Mouse (Mus musculus): ENCODE results near the gene Wwox. TPM values are rescaled to one million over a fixed set of nuclear protein-coding genes. Genes with fewer than 3 reads are reported as not detected.

The Wwox gene
- polyA plus RNA-seq, 1 experiment from 2014 or later = 10.6 TPM

DNA sequence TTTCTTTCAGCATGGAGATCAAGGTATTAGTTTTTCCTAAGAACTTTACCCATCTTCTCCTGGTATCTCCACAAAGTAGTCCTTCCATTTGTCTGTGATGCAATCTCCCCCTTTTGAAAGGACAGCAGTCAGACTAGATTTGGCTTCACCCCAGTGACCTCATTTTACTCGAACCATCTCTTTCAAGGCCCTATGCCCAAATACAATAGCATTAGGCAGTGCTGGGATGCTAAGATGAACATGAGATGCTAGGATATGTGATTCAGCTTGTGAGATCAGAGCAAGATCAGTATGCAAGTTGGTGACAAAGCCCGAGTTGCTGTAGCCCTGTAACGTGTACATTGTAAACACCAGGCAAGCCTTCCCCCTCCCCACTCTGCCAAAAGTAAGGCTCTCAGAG is 426.5 kb downstream of the Wwox start:
- Histone ChIP-seq H3K36me3 (no peaks in the 10 kb centered on the region), H3K27ac (replicated peaks) (peak overlapping the region; percentile 63), H3K4me3 (no peak overlapping the region), H3K4me1 (peaks cover 11% of the 10 kb centered on the region), H3K27me3 (ENCODE audit: low read depth, poor library complexity, severe bottlenecking) (no peaks in the 10 kb centered on the region), H3K9me3 (replicated peaks) (peaks cover 8% of the 10 kb centered on the region; the same call in 1 of the 2 replicates)
- 20% methylated on average over 3 of the region's 3 CpGs for WGBS
- no peak for DNase-seq (ENCODE audit: low spot score)

DNA sequence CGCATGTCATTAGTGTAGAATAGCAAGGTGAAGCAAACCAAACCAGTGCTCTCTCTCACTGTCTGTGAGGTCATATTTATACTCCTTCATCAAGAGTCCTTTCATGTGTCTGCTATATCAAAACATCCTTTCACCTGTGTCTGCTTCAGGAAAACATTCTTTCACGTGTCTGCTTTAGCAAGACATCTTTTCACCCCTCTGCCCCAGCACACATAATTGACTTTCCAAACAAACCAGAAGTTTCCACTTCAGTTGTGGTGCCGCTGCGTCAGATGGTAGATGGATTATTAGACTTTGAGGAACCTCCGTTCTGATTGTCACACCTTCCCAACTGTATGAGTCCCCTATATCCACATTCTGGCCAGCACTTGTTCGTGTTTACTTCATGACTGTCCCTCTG is 429.9 kb downstream of the Wwox start:
- no peak for DNase-seq (ENCODE audit: low spot score)
- Histone ChIP-seq H3K4me1 (peaks cover 11% of the 10 kb centered on the region), H3K9me3 (replicated peaks) (peaks cover 8% of the 10 kb centered on the region; the same call in 1 of the 2 replicates), H3K27me3 (ENCODE audit: low read depth, poor library complexity, severe bottlenecking) (no peaks in the 10 kb centered on the region), H3K4me3 (no peak overlapping the region), H3K27ac (replicated peaks) (no peak overlapping the region), H3K36me3 (no peaks in the 10 kb centered on the region)
- 90% methylated on average over 6 of the region's 6 CpGs for WGBS

DNA sequence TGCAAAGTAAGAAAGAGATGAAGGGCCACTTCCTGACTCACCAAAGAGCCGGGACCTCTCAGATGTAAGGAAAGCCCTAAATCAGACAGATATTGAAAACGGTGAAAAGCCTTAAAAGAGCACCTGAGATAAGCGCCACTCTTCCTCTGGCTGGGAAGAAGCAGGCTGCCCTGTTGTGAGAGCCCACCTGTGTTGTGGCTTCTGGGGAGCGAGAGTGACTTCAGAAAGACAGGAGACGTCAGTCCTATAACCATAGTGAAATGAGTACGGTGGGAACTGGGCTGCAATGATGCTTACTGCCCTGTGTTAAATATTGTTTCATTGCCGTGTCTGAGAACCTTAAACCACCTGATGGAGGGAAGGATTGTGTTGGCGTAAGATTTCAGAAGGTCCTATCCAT is 431.0 kb downstream of the Wwox start:
- Histone ChIP-seq H3K36me3 (no peaks in the 10 kb centered on the region), H3K4me1 (peaks cover 13% of the 10 kb centered on the region), H3K4me3 (no peak overlapping the region), H3K27ac (replicated peaks) (no peak overlapping the region), H3K27me3 (ENCODE audit: low read depth, poor library complexity, severe bottlenecking) (no peaks in the 10 kb centered on the region), H3K9me3 (replicated peaks) (peaks cover 8% of the 10 kb centered on the region; the same call in 1 of the 2 replicates)
- DNase-seq (ENCODE audit: low spot score) = no peak
- 92% methylated on average over 8 of the region's 8 CpGs for WGBS

DNA sequence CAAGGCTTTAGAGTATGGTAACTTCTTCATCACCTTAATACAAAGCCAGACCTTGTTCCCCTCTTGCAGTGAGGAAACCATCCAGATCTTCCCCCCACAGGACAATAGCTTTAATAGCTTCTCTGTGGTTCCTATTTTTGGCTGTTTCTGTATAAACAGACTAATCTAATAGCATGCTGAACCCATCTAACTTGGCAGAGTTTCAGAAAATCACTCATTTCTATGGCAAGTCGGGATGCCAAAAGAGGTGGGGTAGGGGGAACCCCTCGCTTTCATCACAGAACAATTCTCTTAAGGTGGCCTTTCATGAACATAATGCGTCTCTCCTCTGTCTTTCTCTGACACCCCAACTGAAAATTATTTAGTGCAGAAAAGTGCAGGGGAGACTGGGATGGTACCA is 433.0 kb downstream of the Wwox start:
- Histone ChIP-seq H3K4me1 (peaks cover 23% of the 10 kb centered on the region), H3K36me3 (no peaks in the 10 kb centered on the region), H3K27ac (replicated peaks) (no peak overlapping the region), H3K27me3 (ENCODE audit: low read depth, poor library complexity, severe bottlenecking) (peaks cover 11% of the 10 kb centered on the region), H3K9me3 (replicated peaks) (peaks cover 8% of the 10 kb centered on the region; the same call in 1 of the 2 replicates), H3K4me3 (no peak overlapping the region)
- 95% methylated on average over 3 of the region's 3 CpGs for WGBS
- no peak for DNase-seq (ENCODE audit: low spot score)

DNA sequence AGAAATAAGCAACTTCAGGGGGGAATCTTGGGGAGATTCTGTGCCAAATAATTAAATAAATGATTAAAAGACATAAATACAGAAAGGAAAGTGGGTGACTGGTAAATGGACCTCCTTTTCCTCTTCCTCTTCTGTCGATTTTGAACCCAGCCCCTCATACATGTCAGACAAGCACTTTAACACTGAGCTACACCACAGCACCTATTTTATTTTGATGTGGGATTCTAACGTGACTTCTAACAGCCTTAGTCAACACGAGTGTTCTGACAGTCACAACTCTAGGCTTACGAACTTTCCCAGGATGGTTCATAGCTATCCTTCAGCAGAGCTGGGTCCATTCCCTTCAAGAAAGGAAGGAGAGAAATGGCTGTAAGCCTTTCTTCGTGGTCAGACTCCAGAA is 435.7 kb downstream of the Wwox start:
- no peaks in the 10 kb centered on the region for H3K36me3 ChIP-seq
- H3K4me1 ChIP-seq = peaks cover 39% of the 10 kb centered on the region
- WGBS = 86% methylated on average over 5 of the region's 5 CpGs
- H3K27ac ChIP-seq (replicated peaks) = no peak overlapping the region
- no peaks in the 10 kb centered on the region for H3K9me3 ChIP-seq (replicated peaks)
- H3K4me3 ChIP-seq = no peak overlapping the region
- DNase-seq (ENCODE audit: low spot score) = no peak
- H3K27me3 ChIP-seq (ENCODE audit: low read depth, poor library complexity, severe bottlenecking) = peaks cover 35% of the 10 kb centered on the region

DNA sequence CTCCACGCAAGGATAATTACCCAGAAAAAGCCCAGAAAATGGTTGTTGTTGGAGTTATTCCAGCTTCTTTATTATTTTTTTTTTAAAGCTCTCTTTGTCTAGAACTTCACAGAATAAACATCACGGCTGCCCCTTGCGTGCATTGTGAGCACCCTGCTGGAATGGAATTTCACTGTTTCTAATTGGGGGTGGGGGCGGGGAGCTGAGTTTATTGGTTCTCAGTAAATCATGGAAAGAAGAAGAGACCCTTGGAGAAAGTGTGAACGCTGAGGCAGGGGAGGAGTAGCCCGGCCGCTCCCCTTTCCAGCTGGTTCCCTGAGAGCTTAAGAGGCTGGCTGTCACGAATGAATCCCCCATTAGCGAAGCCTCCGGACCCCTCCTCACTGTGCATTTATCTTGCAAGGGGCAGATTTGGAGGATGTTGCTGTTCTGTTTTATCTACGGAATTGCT is 436.7 kb downstream of the Wwox start:
- no peak overlapping the region for H3K4me3 ChIP-seq
- DNase-seq (ENCODE audit: low spot score) = peak; percentile 48
- peaks cover 44% of the 10 kb centered on the region for H3K4me1 ChIP-seq
- no peaks in the 10 kb centered on the region for H3K36me3 ChIP-seq
- peaks cover 38% of the 10 kb centered on the region for H3K27me3 ChIP-seq (ENCODE audit: low read depth, poor library complexity, severe bottlenecking)
- peak overlapping the region; percentile 55; the same call in 1 of the 2 replicates for H3K27ac ChIP-seq (replicated peaks)
- WGBS = 12% methylated on average over 11 of the region's 11 CpGs
- no peaks in the 10 kb centered on the region for H3K9me3 ChIP-seq (replicated peaks)

DNA sequence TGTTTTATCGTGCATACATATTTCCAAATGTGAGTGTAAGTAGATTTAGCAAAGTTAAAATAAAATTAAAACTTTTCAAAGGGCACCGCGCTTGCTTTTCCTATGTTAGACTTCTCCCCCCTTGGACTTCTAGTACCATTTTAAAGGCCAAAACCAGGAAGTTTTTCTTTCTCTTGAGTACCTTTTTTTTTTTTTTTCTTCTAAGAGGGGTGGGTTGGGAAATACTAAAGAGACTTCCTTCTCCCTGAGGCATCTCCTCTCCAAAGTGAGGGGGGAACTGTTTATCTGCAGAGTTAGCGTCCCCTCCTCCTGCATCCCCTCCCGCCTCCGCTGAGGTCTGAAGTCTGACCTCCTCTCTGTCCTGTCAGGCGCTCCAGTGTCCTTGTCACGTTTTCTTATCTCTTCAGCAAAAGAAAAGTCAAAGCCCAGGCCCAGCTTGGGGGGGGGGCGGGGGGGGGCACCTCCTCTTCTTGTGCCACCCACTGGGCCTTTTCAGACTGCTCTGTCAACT is 437.3 kb downstream of the Wwox start:
- peak overlapping the region; percentile 28 for H3K27ac ChIP-seq (replicated peaks)
- DNase-seq (ENCODE audit: low spot score) = no peak
- no peaks in the 10 kb centered on the region for H3K36me3 ChIP-seq
- no peaks in the 10 kb centered on the region for H3K9me3 ChIP-seq (replicated peaks)
- peaks cover 44% of the 10 kb centered on the region for H3K27me3 ChIP-seq (ENCODE audit: low read depth, poor library complexity, severe bottlenecking)
- peaks cover 49% of the 10 kb centered on the region for H3K4me1 ChIP-seq
- H3K4me3 ChIP-seq = no peak overlapping the region
- 33% methylated on average over 9 of the region's 9 CpGs for WGBS

DNA sequence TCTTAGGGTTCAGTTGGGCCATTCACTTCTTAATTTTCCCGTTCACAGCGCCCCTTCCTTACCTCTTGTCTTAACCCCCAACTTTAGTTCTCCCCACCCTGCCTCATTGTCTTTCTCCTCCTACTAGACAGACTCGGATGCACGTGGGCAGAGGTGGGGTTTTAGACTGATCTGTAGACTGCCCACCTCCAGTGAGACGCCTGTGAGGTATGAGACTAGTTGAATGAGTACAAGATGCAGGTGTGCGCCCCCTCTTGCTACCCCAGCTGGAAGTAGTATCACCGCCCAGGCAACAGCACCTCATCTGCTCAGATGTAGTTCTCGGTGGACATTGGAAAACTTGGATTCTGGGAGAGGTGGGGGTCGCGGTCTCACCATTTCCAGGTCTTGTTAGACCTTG is 437.8 kb downstream of the Wwox start:
- Histone ChIP-seq H3K4me1 (peaks cover 54% of the 10 kb centered on the region), H3K27me3 (ENCODE audit: low read depth, poor library complexity, severe bottlenecking) (peaks cover 46% of the 10 kb centered on the region), H3K4me3 (no peak overlapping the region), H3K27ac (replicated peaks) (peak overlapping the region; percentile 28), H3K36me3 (no peaks in the 10 kb centered on the region), H3K9me3 (replicated peaks) (no peaks in the 10 kb centered on the region)
- 76% methylated on average over 10 of the region's 10 CpGs for WGBS
- DNase-seq (ENCODE audit: low spot score) = no peak

DNA sequence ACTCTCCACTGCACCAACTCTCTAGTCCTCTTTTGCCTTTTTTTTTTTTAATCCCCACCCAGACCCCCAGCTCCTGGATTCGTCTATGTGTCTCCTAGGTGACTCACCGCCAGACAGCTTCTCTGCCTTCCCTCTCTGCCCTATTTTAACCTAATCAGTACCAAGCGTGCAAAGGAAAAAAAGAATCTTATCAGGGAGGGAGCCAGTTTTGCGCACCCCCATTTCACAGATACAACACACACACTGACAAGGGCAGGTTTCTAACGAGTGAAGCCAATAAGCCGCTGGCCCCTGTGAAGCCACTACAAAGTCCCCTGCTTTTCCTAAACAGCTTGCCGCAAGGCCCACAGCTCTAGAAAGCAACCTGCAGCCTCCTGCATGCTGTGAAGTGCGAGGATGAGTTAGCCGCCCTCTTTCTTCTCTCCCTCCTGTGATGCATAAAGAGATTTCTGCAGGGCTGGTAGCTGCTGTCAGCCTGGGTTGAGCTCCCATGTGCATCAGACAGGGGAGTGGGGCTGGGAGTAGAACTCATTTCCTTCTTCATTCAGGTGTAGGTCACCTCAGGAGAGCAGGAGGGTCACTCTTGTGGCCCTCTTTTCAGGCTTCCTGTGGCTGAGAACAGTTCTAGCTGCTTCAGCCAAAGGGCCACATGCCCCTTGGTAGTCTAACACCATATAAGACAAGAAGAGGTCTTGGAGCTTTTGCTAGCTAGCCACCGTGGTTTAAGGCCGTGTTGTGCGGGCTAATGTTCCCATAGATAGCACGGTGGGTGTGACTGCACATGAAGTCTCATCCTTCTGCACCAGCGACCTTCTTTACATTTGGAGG is 439.2 kb downstream of the Wwox start:
- H3K9me3 ChIP-seq (replicated peaks) = no peaks in the 10 kb centered on the region
- H3K27ac ChIP-seq (replicated peaks) = peak overlapping the region; percentile 38; the same call in 1 of the 2 replicates
- H3K4me3 ChIP-seq = no peak overlapping the region
- WGBS = 62% methylated on average over 14 of the region's 14 CpGs
- peaks cover 59% of the 10 kb centered on the region for H3K4me1 ChIP-seq
- H3K36me3 ChIP-seq = no peaks in the 10 kb centered on the region
- H3K27me3 ChIP-seq (ENCODE audit: low read depth, poor library complexity, severe bottlenecking) = peaks cover 46% of the 10 kb centered on the region
- DNase-seq (ENCODE audit: low spot score) = no peak

DNA sequence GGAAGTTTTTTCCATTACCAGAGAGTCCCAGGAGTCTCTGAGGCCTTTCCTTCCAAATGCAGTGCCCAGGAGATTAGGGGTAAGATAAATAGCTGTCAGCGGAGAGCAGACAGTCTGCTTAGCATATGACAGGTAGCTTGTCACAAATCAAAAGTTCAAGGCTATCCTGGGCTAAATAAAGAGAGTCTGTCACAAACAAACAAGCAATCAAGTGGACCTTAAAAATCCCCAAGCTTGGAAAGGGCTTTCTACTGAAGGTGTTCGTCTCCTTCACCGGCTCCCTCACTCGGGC is 439.8 kb downstream of the Wwox start:
- H3K27ac ChIP-seq (replicated peaks) = peak overlapping the region; percentile 9; the same call in 1 of the 2 replicates
- peaks cover 62% of the 10 kb centered on the region for H3K4me1 ChIP-seq
- H3K27me3 ChIP-seq (ENCODE audit: low read depth, poor library complexity, severe bottlenecking) = peaks cover 52% of the 10 kb centered on the region
- H3K36me3 ChIP-seq = no peaks in the 10 kb centered on the region
- no peak for DNase-seq (ENCODE audit: low spot score)
- H3K4me3 ChIP-seq = no peak overlapping the region
- WGBS = 90% methylated on average over 4 of the region's 4 CpGs
- H3K9me3 ChIP-seq (replicated peaks) = no peaks in the 10 kb centered on the region

DNA sequence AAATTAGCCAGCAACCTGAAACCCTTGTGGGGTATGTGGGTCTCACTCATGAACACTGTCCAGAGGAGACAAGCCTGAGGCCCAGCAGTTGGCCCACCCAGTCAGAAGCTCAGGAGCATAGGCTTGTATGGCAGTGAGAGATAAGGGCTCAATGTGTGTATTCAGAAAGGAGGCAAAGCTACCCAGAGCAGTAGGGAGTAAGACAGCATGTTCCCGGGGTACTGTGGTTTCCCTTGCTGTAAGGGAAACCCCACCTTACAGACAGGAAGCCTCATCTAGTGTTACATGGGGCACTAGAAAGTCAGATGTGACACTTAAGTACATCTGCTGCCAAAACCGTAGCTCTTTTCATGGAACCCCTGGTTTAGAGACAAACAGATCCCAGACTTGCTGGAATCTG is 440.2 kb downstream of the Wwox start:
- 79% methylated on average over 2 of the region's 2 CpGs for WGBS
- H3K36me3 ChIP-seq = no peaks in the 10 kb centered on the region
- no peak for DNase-seq (ENCODE audit: low spot score)
- no peaks in the 10 kb centered on the region for H3K9me3 ChIP-seq (replicated peaks)
- no peak overlapping the region for H3K4me3 ChIP-seq
- H3K27me3 ChIP-seq (ENCODE audit: low read depth, poor library complexity, severe bottlenecking) = peaks cover 56% of the 10 kb centered on the region
- H3K27ac ChIP-seq (replicated peaks) = 0 out of 2 replicates have a peak overlapping the region, but pooled peaks have one; percentile 9
- peaks cover 65% of the 10 kb centered on the region for H3K4me1 ChIP-seq

DNA sequence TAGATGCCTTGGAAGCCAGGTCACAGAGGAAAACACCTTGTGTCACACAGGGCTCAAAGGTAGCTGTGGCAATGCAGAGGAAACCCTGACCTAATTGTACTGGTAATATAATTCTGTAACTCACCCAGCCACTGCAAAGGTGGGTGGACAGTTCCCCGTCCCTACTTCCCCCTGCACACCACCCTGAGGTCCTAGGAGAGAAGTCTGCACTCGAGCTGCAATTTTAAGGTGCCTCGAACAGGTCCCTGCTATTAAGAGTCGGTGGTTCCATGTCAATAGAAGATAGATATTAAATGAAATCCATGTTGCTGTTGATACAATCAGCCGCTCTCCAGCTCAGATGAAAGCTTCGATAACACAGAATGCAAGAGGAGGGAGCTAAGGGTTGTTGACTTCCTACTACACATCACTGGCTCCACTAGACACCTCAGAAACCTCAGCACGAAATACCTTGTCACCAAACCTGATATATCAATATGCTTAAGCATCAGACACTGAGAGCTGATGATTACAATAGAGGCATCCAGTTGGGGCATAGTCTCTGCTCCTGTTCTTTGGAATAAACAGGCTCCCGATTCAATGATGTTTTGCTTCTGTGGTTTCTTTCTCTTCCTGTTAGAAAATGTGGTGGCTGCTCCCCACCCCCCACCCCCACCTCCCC is 441.1 kb downstream of the Wwox start:
- WGBS = 81% methylated on average over 8 of the region's 8 CpGs
- Histone ChIP-seq H3K4me1 (peaks cover 71% of the 10 kb centered on the region), H3K4me3 (no peak overlapping the region), H3K9me3 (replicated peaks) (no peaks in the 10 kb centered on the region), H3K27ac (replicated peaks) (no peak overlapping the region), H3K36me3 (no peaks in the 10 kb centered on the region), H3K27me3 (ENCODE audit: low read depth, poor library complexity, severe bottlenecking) (peaks cover 55% of the 10 kb centered on the region)
- no peak for DNase-seq (ENCODE audit: low spot score)

DNA sequence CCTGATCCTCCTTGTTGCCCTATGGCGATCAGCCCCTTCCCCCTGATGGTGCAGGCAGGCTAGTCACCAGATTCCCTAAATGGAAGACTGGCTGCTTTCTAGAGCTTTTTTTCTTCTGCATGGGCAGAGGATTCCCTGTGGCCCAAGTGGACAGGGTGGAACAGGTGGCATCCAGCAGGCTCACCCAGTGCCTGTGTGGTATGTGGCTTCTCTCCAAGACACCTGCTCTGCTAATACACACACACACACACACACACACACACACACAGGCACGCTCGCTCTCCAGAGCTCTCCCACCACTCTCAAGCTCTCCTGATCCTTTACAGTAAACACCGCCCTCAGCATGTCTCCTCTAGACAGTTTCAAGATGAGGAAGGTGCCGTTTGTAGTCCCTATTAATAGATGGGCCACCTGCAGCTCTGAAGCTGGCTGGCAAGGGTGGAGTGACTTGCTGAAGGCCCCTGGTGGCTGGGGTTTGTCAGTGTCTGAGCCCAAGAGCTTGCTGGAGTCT is 442.5 kb downstream of the Wwox start:
- peaks cover 61% of the 10 kb centered on the region for H3K27me3 ChIP-seq (ENCODE audit: low read depth, poor library complexity, severe bottlenecking)
- H3K36me3 ChIP-seq = no peaks in the 10 kb centered on the region
- H3K27ac ChIP-seq (replicated peaks) = peak overlapping the region; percentile 57; the same call in 1 of the 2 replicates
- 76% methylated on average over 5 of the region's 5 CpGs for WGBS
- DNase-seq (ENCODE audit: low spot score) = no peak
- peaks cover 60% of the 10 kb centered on the region for H3K4me1 ChIP-seq
- H3K9me3 ChIP-seq (replicated peaks) = no peaks in the 10 kb centered on the region
- no peak overlapping the region for H3K4me3 ChIP-seq

Measured in midbrain, embryonic 10.5 days (tissue).